Mouse (Mus musculus) midbrain, embryonic 14.5 days (tissue): ENCODE measurements around the gene Ngp. TPM values are rescaled to one million over a fixed set of nuclear protein-coding genes. Genes with fewer than 3 reads are reported as not detected.

Source experiments
- ATAC-seq: fragments of 200-750 bp; cut with Nextera tagmentation; 2 replicates; pipeline ENCODE4 v1.8.0; 2017; ENCODE audit warnings: moderate number of reproducible peaks, moderate library complexity; ENCODE audit not compliant: low FRiP score, low TSS enrichment
- DNase-seq: peaks from one replicate; pipeline ENCODE4 v3.0.0-alpha.2; 2015
- H3K27ac ChIP-seq: fragments of 300-500 bp; sonication (generic); replicated peaks from 2 replicates; pipeline ENCODE4 v1.5.1; 2014; ENCODE audit warnings: mild to moderate bottlenecking, low read depth, low read length, moderate library complexity
- H3K27me3 ChIP-seq: fragments of 300-500 bp; sonication (generic); 2 replicates; pipeline ENCODE4 v1.6.1; 2014; ENCODE audit warnings: low read length, control low read depth, mixed read lengths; ENCODE audit not compliant: control insufficient read depth, insufficient read depth
- H3K36me3 ChIP-seq: fragments of 300-500 bp; sonication (generic); 2 replicates; pipeline ENCODE4 v1.6.1; 2014; ENCODE audit warnings: low read length, control low read depth; ENCODE audit not compliant: control insufficient read depth, insufficient read depth
- H3K4me1 ChIP-seq: fragments of 300-500 bp; sonication (generic); 2 replicates; pipeline ENCODE4 v1.6.1; 2014; ENCODE audit warnings: mild to moderate bottlenecking, antibody characterized with exemption, low read length, control low read depth; ENCODE audit not compliant: control insufficient read depth, insufficient read depth
- H3K4me2 ChIP-seq: fragments of 300-500 bp; sonication (generic); 2 replicates; pipeline ENCODE4 v1.6.1; 2014; ENCODE audit warnings: mild to moderate bottlenecking, low read length, moderate library complexity
- H3K4me3 ChIP-seq: fragments of 300-500 bp; sonication (generic); replicated peaks from 2 replicates; pipeline ENCODE4 v1.5.1; 2014; ENCODE audit warnings: low read depth, low read length
- H3K9ac ChIP-seq: fragments of 300-500 bp; sonication (generic); replicated peaks from 2 replicates; pipeline ENCODE4 v1.6.1; 2014; ENCODE audit warnings: mild to moderate bottlenecking, low read length, moderate library complexity
- H3K9me3 ChIP-seq: fragments of 300-500 bp; sonication (generic); 2 replicates; pipeline ENCODE4 v1.6.1; 2016; ENCODE audit warnings: low read length, control low read depth, mixed read lengths; ENCODE audit not compliant: control insufficient read depth
- WGBS: fragments of 180-500 bp; shearing (Covaris S2); extraction: QIAGEN DNeasy Blood & Tissue Kit; methylation state at CpG from one replicate; pipeline ENCODE4 v1.1.7; 2014; 5-methylcytosine and 5-hydroxymethylcytosine counted together
- polyA plus RNA-seq: library from polyadenylated mRNA; unstranded; fragments of >200 nt; fragmentation: Nextera tagmentation; extraction: Ambion mirVana; gene quantifications from 2 replicates; pipeline ENCODE4 v1.2.1, GENCODE M21; 2014

Gene Ngp
- polyA plus RNA-seq, 1 experiment from 2014 or later = 0.34 TPM

DNA sequence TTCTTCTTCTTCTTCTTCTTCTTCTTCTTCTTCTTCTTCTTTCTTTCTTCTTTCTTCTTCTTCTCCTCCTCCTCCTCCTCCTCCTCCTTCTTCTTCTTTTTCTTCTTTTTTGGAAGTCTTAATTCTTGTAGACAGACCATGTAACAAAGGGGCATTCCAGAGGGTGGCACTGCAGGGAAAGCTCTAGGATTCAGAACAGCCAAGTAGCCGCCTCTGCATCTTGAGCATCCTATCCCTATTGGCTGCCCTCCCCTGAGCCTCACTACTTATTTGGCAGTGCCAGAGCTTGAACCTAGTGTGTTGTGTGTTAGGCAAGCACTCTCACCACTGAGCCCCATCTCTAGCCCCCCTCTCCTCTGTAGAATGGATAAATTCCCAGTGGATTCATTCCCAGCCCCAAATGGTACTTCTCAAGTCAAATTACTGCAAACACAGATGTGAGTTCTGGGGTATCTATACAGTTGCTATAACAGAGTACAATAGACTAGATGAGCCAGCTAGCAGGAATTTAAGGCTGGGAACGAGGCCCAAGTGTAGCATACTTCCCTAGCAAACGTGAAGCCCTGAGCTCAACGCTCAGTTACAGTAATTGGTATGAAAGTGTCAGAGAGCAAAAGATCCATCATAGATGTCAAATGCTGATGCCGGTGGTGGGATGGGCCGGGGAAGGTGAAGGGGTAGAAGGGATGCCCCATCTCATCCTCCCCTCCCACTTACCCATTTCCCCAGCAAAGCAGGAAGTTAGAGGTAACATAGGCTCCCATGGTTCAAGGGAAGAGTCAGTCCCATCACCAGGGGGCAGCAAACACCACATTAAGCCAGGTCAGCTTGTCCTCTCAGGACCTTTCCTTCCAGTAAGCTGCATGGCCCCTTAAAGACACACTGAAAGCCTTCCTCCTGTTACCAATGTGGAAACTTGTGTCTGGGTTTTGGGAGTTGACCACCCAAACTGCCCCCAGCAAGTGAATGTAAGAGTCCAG, 8.3 kb upstream of the Ngp start:
- Histone ChIP-seq H3K9me3 (no peaks in the 10 kb centered on the region), H3K4me1 (peaks cover 12% of the 10 kb centered on the region), H3K36me3 (no peaks in the 10 kb centered on the region), H3K4me2 (no peak overlapping the region), H3K9ac (no peak overlapping the region), H3K27ac (no peak overlapping the region), H3K4me3 (no peak overlapping the region), H3K27me3 (no peaks in the 10 kb centered on the region)
- 46% methylated on average over 6 of the region's 6 CpGs for WGBS
- DNase-seq (peak; percentile 86), ATAC-seq (no peak)

DNA sequence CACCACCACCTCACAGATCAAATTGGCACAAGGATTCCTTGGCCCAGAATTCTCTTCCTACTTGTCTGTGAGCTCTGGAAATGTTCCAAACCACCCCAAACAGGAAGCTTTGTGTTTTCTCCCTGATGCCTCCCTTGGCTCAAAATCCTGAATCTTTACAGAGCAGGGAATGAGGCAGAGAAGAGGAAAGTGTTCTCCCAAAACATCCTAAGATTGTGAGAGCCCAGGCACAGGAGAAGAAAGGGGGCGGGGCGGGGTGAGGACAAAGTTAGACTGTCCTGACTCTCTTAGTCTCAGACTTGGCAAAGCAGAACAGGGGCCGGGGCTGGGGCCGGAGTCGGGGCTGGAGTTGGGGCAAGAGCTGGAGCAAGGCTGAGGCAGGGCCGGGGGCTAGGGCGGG, 6.6 kb upstream of the Ngp start:
- 76% methylated on average over 7 of the region's 7 CpGs for WGBS
- no peak overlapping the region for H3K4me3 ChIP-seq
- ATAC-seq (no peak), DNase-seq (no peak)
- H3K9me3 ChIP-seq = no peaks in the 10 kb centered on the region
- H3K27ac ChIP-seq = no peak overlapping the region
- H3K9ac ChIP-seq = no peak overlapping the region
- peaks cover 5% of the 10 kb centered on the region; the same call in 1 of the 2 replicates for H3K4me1 ChIP-seq
- H3K4me2 ChIP-seq = no peak overlapping the region
- H3K36me3 ChIP-seq = no peaks in the 10 kb centered on the region
- no peaks in the 10 kb centered on the region for H3K27me3 ChIP-seq

GRCm38 (mm10) chr9:110413785-110414184, 5.8 kb upstream of the Ngp start:
- no peak overlapping the region for H3K27ac ChIP-seq
- DNase-seq = peak; percentile 73
- peaks cover 2% of the 10 kb centered on the region; the same call in 1 of the 2 replicates for H3K4me1 ChIP-seq
- H3K9ac ChIP-seq = no peak overlapping the region
- ATAC-seq = no peak
- H3K9me3 ChIP-seq = no peaks in the 10 kb centered on the region
- 58% methylated on average over 9 of the region's 9 CpGs for WGBS
- no peaks in the 10 kb centered on the region for H3K27me3 ChIP-seq
- H3K36me3 ChIP-seq = no peaks in the 10 kb centered on the region
- H3K4me3 ChIP-seq = no peak overlapping the region
- H3K4me2 ChIP-seq = no peak overlapping the region

- ATAC-seq (no peak), DNase-seq (no peak)
- Histone ChIP-seq H3K9ac (no peak overlapping the region), H3K9me3 (no peaks in the 10 kb centered on the region), H3K4me3 (no peak overlapping the region), H3K27me3 (no peaks in the 10 kb centered on the region), H3K4me1 (no peaks in the 10 kb centered on the region), H3K4me2 (no peak overlapping the region), H3K36me3 (peaks cover 85% of the 10 kb centered on the region), H3K27ac (no peak overlapping the region)
- 75% methylated on average over 8 of the region's 8 CpGs for WGBS
These were observed 11.7 kb downstream of the Ngp start for GRCm38 (mm10) chr9:110431241-110431640.

GRCm38 (mm10) chr9:110433045-110433444, 13.5 kb downstream of the Ngp start:
- 97% methylated on average over 2 of the region's 2 CpGs for whole genome bisulfite sequencing
- Histone ChIP-seq H3K9ac (no peak overlapping the region), H3K4me3 (no peak overlapping the region), H3K27me3 (no peaks in the 10 kb centered on the region), H3K4me1 (no peaks in the 10 kb centered on the region), H3K36me3 (peaks cover 77% of the 10 kb centered on the region), H3K9me3 (no peaks in the 10 kb centered on the region), H3K4me2 (no peak overlapping the region), H3K27ac (no peak overlapping the region)
- DNase-seq (no peak), ATAC-seq (no peak)

DNA sequence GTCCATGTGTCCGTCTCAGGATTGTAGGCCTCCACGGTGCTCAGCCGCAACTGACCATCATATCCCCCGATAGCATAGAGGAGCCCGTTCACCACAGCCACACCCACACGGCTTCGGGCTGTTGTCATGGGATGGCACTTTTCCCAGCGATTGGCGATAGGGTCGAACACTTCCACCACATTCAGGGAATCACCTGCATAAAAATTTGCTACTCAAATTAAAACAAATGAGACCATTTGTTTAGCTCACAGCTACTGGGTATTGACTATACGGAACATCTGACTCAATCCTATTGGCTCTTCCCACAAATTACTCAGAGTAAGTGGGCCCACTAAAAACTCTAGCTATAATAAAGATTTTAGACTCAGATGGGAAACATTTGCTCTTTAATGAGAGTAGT, 16.5 kb downstream of the Ngp start:
- Histone ChIP-seq H3K4me1 (no peaks in the 10 kb centered on the region), H3K27me3 (no peaks in the 10 kb centered on the region), H3K4me3 (no peak overlapping the region), H3K9me3 (no peaks in the 10 kb centered on the region), H3K4me2 (no peak overlapping the region), H3K9ac (no peak overlapping the region), H3K36me3 (peaks cover 56% of the 10 kb centered on the region), H3K27ac (no peak overlapping the region)
- no peak for DNase-seq
- WGBS = 94% methylated on average over 11 of the region's 11 CpGs
- no peak for ATAC-seq

DNA sequence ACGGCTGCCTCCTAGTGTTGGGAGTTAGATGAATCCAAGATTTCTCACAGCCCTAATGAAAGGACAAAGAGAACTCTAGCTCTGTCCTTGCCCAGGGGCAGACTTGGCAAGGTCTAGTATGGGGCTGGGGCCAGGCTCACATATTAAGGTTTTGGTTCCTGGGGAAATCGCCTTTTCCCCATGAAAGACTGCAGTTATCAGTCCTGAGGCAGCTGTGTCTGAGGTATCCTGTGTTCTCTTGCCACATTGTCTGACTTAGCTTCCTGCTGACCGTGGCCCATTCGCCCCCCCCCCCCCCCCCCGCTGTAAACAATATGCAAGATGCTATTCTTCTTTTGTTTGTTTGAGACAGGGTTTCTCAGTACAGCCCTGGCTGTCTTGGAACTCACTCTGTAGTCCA, 20.5 kb downstream of the Ngp start:
- Histone ChIP-seq H3K4me3 (no peak overlapping the region), H3K9me3 (no peaks in the 10 kb centered on the region), H3K4me2 (no peak overlapping the region), H3K27ac (no peak overlapping the region), H3K4me1 (no peaks in the 10 kb centered on the region), H3K27me3 (no peaks in the 10 kb centered on the region), H3K9ac (no peak overlapping the region), H3K36me3 (peaks cover 35% of the 10 kb centered on the region)
- no peak for ATAC-seq
- WGBS = 81% methylated on average over 4 of the region's 5 CpGs
- DNase-seq = peak; percentile 5

GRCm38 (mm10) chr9:110440559-110440958, 21.0 kb downstream of the Ngp start:
- no peak for ATAC-seq
- Histone ChIP-seq H3K27me3 (no peaks in the 10 kb centered on the region), H3K27ac (no peak overlapping the region), H3K36me3 (peaks cover 30% of the 10 kb centered on the region), H3K9me3 (no peaks in the 10 kb centered on the region), H3K4me3 (no peak overlapping the region), H3K4me1 (no peaks in the 10 kb centered on the region), H3K9ac (no peak overlapping the region), H3K4me2 (no peak overlapping the region)
- DNase-seq = no peak
- WGBS = 89% methylated on average over 6 of the region's 6 CpGs

DNA sequence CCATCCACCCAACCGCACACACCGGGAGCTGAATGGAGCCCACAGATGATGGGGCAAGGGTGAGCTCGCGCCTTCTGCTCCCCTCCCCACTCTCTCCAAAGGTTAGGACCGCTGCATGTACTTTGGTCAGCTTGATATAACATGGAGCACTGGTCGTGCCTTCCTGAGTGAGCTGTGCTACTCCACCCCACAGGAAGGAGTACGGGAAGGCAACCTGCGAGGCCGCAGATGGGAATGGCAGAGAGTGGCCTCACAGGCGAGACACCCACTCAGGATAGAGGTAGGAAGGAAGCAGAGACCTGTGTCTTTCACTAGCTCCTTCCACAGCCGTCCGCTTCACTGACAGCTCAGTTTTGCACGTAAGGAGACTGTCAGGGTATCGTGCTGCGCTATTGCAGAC, 28.8 kb downstream of the Ngp start:
- peaks cover 28% of the 10 kb centered on the region for H3K36me3 ChIP-seq
- H3K9ac ChIP-seq = no peak overlapping the region
- 77% methylated on average over 15 of the region's 15 CpGs for WGBS
- H3K4me2 ChIP-seq = no peak overlapping the region
- no peaks in the 10 kb centered on the region for H3K9me3 ChIP-seq
- ATAC-seq (no peak), DNase-seq (no peak)
- no peak overlapping the region for H3K27ac ChIP-seq
- no peak overlapping the region for H3K4me3 ChIP-seq
- no peaks in the 10 kb centered on the region for H3K27me3 ChIP-seq
- no peaks in the 10 kb centered on the region for H3K4me1 ChIP-seq
